Mouse (Mus musculus) ES-E14 (cell line): ENCODE data around the gene Spry1. TPM values are rescaled to one million over a fixed set of nuclear protein-coding genes. Genes with fewer than 3 reads are reported as not detected.

Source experiments
- DNase-seq: peaks from one replicate; pipeline ENCODE4 v3.0.0-alpha.2; 2013; ENCODE audit warnings: low read depth, low spot score
- H3K27ac ChIP-seq: 2 replicates; pipeline ENCODE4 v1.5.1; 2012; ENCODE audit warnings: low read depth, mild to moderate bottlenecking, low read length, moderate library complexity, mixed read lengths; ENCODE audit not compliant: poor library complexity, insufficient read depth, severe bottlenecking
- H3K36me3 ChIP-seq: 2 replicates; pipeline ENCODE4 v1.6.1; 2012; ENCODE audit warnings: mild to moderate bottlenecking, low read length, moderate library complexity, mixed read lengths; ENCODE audit not compliant: control insufficient read depth, poor library complexity, insufficient read depth, severe bottlenecking
- H3K4me1 ChIP-seq, 2 experiments: fragments of 150-350 bp in 1 of 2; sonication (generic) in 1 of 2; 2 replicates each; pipeline ENCODE4 v1.6.1; 2012; ENCODE audit warnings: low read length in 2 of 2, mild to moderate bottlenecking in 1 of 2, mixed read lengths in 1 of 2; ENCODE audit not compliant: control insufficient read depth in 2 of 2, insufficient read depth in 2 of 2, poor library complexity in 1 of 2
- H3K4me3 ChIP-seq, 2 experiments: fragments of 150-350 bp in 1 of 2; sonication (generic) in 1 of 2; 2 replicates each; pipeline ENCODE4 v1.5.1; 2012; ENCODE audit warnings: low read length in 2 of 2, low read depth in 1 of 2, mild to moderate bottlenecking in 1 of 2, mixed read lengths in 1 of 2; ENCODE audit not compliant: insufficient read depth in 1 of 2, poor library complexity in 1 of 2, severe bottlenecking in 1 of 2
- H3K9ac ChIP-seq: 2 replicates; pipeline ENCODE4 v1.6.1; 2012; ENCODE audit warnings: low read depth, mild to moderate bottlenecking, low read length, mixed read lengths; ENCODE audit not compliant: poor library complexity, insufficient read depth, severe bottlenecking
- H3K9me3 ChIP-seq: fragments of 150-350 bp; sonication (generic); 2 replicates; pipeline ENCODE4 v1.6.1; 2012; ENCODE audit warnings: low read depth, mild to moderate bottlenecking, low read length; ENCODE audit not compliant: control insufficient read depth, insufficient read depth
- CHD2 ChIP-seq: IDR thresholded peaks from 2 replicates; pipeline ENCODE4 v1.6.1; 2014; ENCODE audit warnings: mild to moderate bottlenecking, low read depth, low read length, inconsistent platforms
- HCFC1 ChIP-seq: IDR thresholded peaks from 2 replicates; pipeline ENCODE4 v1.6.1; 2012; ENCODE audit warnings: low read length, inconsistent platforms, borderline replicate concordance; ENCODE audit not compliant: insufficient read depth
- MAFK ChIP-seq: IDR thresholded peaks from 2 replicates; pipeline ENCODE4 v1.6.1; 2014; ENCODE audit warnings: mild to moderate bottlenecking, low read depth, low read length, inconsistent platforms; ENCODE audit not compliant: insufficient read depth
- ZC3H11A ChIP-seq: IDR thresholded peaks from 2 replicates; pipeline ENCODE4 v1.6.1; 2012; ENCODE audit warnings: low read depth, mild to moderate bottlenecking, inconsistent platforms, low read length, borderline replicate concordance
- ZNF384 ChIP-seq: IDR thresholded peaks from 2 replicates; pipeline ENCODE4 v1.6.1; 2012; ENCODE audit warnings: low read depth, low read length, inconsistent platforms
- in situ Hi-C, 2 experiments: fragments of 600-800 bp; cut with MboI; formaldehyde crosslinking; loops; one replicate each; pipeline ENCODE4 v1.15.1; 2025; ENCODE audit warnings: low sequenced_read_pairs in 2 of 2, inconsistent platforms in 1 of 2; ENCODE audit not compliant: unreplicated experiment in 2 of 2
- total RNA-seq: library from RNA; depleted of rRNA; stranded (reverse); fragments of 300-350 nt; gene quantifications from 2 replicates; pipeline ENCODE4 v1.2.3, GENCODE M21; 2012; rRNA removed

Gene Spry1
- total RNA-seq, 1 experiment: 7.1 TPM

GRCm38 (mm10) chr3:37686751-37687150 is 47.0 kb downstream of the Spry1 start:
- 0 out of 2 replicates have a peak overlapping the region, but pooled peaks have one; percentile 21 for H3K9ac ChIP-seq
- H3K36me3 ChIP-seq: no peaks in the 10 kb centered on the region
- H3K9me3 ChIP-seq: no peaks in the 10 kb centered on the region
- H3K4me1 ChIP-seq: peaks cover 0 to 14% of the 10 kb centered on the region in 2 experiments; a peak in 2 of 4 replicates
- TF ChIP-seq MAFK: no peak
- TF ChIP-seq CHD2: no peak
- no peak for TF ChIP-seq HCFC1
- TF ChIP-seq ZC3H11A: no peak
- TF ChIP-seq ZNF384: no peak
- in situ Hi-C loops: no loop called here
- DNase-seq: no peak
- H3K27ac ChIP-seq: peak overlapping the region; percentile 38
- H3K4me3 ChIP-seq: peak overlapping the region; percentile 37 to 42

- no peak for TF ChIP-seq ZC3H11A
- no peak for TF ChIP-seq HCFC1
- peak; percentile 40 for DNase-seq
- Histone ChIP-seq H3K27ac (peak overlapping the region; percentile 38), H3K36me3 (no peaks in the 10 kb centered on the region), H3K9me3 (no peaks in the 10 kb centered on the region), H3K4me1 (peaks cover 0 to 14% of the 10 kb centered on the region in 2 experiments; a peak in 2 of 4 replicates), H3K9ac (0 out of 2 replicates have a peak overlapping the region, but pooled peaks have one; percentile 21), H3K4me3 (peak overlapping the region; percentile 37 to 42)
- in situ Hi-C loops: no loop called here
These were observed 47.6 kb downstream of the Spry1 start for GRCm38 (mm10) chr3:37687158-37687980.

- Histone ChIP-seq H3K36me3 (no peaks in the 10 kb centered on the region), H3K4me3 (no peak overlapping the region), H3K4me1 (peaks cover 0 to 3% of the 10 kb centered on the region in 2 experiments; a peak in 1 of 4 replicates), H3K9ac (no peak overlapping the region), H3K27ac (no peak overlapping the region), H3K9me3 (no peaks in the 10 kb centered on the region)
- no peak for DNase-seq
- TF ChIP-seq HCFC1 (no peak), ZNF384 (no peak), ZC3H11A (no peak), CHD2 (no peak), MAFK (no peak)
- in situ Hi-C loops: no loop called here
These were observed 53.2 kb downstream of the Spry1 start for GRCm38 (mm10) chr3:37692945-37693344.

- TF ChIP-seq MAFK (no peak), CHD2 (no peak)
- H3K9me3 ChIP-seq: no peaks in the 10 kb centered on the region
- H3K36me3 ChIP-seq: no peaks in the 10 kb centered on the region
- no peak overlapping the region for H3K4me3 ChIP-seq
- H3K27ac ChIP-seq: no peak overlapping the region
- H3K9ac ChIP-seq: no peak overlapping the region
- no peak for DNase-seq
- in situ Hi-C loops: no loop called here
- no peaks in the 10 kb centered on the region; a peak in 1 of 4 replicates for H3K4me1 ChIP-seq
These were observed 53.8 kb downstream of the Spry1 start for GRCm38 (mm10) chr3:37693552-37693951.

Other genes starting within 250 kb of the Spry1 start
- gene Spata5, start 220.1 kb upstream of the Spry1 start, total RNA-seq: 41.8 and 54.3 TPM in 2 replicates
- gene Nudt6, start 219.7 kb upstream of the Spry1 start, total RNA-seq: 3.0 and 4.0 TPM in 2 replicates
- gene Gm5148, start 84.5 kb downstream of the Spry1 start, total RNA-seq: 68.4 and 69.6 TPM in 2 replicates